Comparison of ENCODE assay signal across 13 mouse cellular contexts in genomic region chr11:109126482-109126881, GRCm38 (mm10). TPM values are rescaled to one million over a fixed set of nuclear protein-coding genes. Genes with fewer than 3 reads are reported as not detected.
A peak's percentile ranks its signal among the peaks of the same experiment; 100 is the strongest.
DNase-seq lines count a peak whose midpoint lies in the region; ATAC-seq lines count a peak whose summit lies in the region.
"Had no signal": no experiment of that assay in that cellular context is flagged by ENCODE, and none has a peak within 500 bp of the region (broad histone marks: within the 10 kb centered on the region; RNA-seq: fewer than 3 reads in every experiment).

No protein-coding gene starts in this region.

- WGBS in forebrain, embryonic 14.5 days, result 65% methylated on average over 7 of the region's 7 CpGs
- 84% methylated on average over 7 of the region's 7 CpGs for WGBS in forebrain, embryonic 11.5 days
- WGBS in lung, embryonic 16.5 days, result 49% methylated on average over 7 of the region's 7 CpGs

- no peaks in the 10 kb centered on the region for H3K27me3 ChIP-seq in forebrain, embryonic 14.5 days (replicated peaks; ENCODE audit: control insufficient read depth, insufficient read depth, low read length)
- no peaks in the 10 kb centered on the region for H3K27me3 ChIP-seq in forebrain, embryonic 11.5 days (ENCODE audit: control insufficient read depth, insufficient read depth, low read length)
- no peaks in the 10 kb centered on the region for H3K27me3 ChIP-seq in lung, embryonic 16.5 days (ENCODE audit: control insufficient read depth, insufficient read depth, low read depth, low read length)

- no peak overlapping the region for H3K27ac ChIP-seq in forebrain, embryonic 14.5 days (ENCODE audit: low read depth, low read length)
- H3K27ac ChIP-seq in forebrain, embryonic 11.5 days (ENCODE audit: low read depth, low read length), result no peak overlapping the region
- peak overlapping the region; percentile 30; the same call in 1 of the 2 replicates for H3K27ac ChIP-seq in lung, embryonic 16.5 days (ENCODE audit: low read length)

- no peaks in the 10 kb centered on the region for H3K36me3 ChIP-seq in forebrain, embryonic 14.5 days (ENCODE audit: control insufficient read depth, insufficient read depth, low read length)
- H3K36me3 ChIP-seq in forebrain, embryonic 11.5 days (ENCODE audit: control insufficient read depth, insufficient read depth, low read length), result no peaks in the 10 kb centered on the region
- no peaks in the 10 kb centered on the region for H3K36me3 ChIP-seq in lung, embryonic 16.5 days (ENCODE audit: control insufficient read depth, insufficient read depth, low read length)

- peak; percentile 15 for DNase-seq in forebrain, embryonic 14.5 days (ENCODE audit: low spot score)
- no peak for DNase-seq in forebrain, embryonic 11.5 days (ENCODE audit: low spot score)
- peak; percentile 55 for DNase-seq in NIH3T3 (ENCODE audit: low read depth)
- peak; percentile 12 to 21 for DNase-seq in gastrocnemius, postnatal 36 days
- DNase-seq in cerebellum, postnatal 25 days, result no peak
- DNase-seq in spleen, adult 18-20 months, result no peak
- DNase-seq: cerebellum, adult 11 months; liver, postnatal 0 days had no signal

- no peak for ATAC-seq in forebrain, embryonic 14.5 days
- ATAC-seq in forebrain, embryonic 11.5 days (replicated peaks; ENCODE audit: low FRiP score), result no peak
- ATAC-seq in lung, embryonic 16.5 days (ENCODE audit: low read depth), result peak; percentile 91
- ATAC-seq in frontal cortex, adult (ENCODE audit: low TSS enrichment), result no peak
- ATAC-seq: liver, postnatal 0 days had no signal

- no peak overlapping the region for H3K4me3 ChIP-seq in forebrain, embryonic 14.5 days (ENCODE audit: low read depth, low read length)
- no peak overlapping the region for H3K4me3 ChIP-seq in forebrain, embryonic 11.5 days (ENCODE audit: low read depth, low read length)
- no peak overlapping the region for H3K4me3 ChIP-seq in lung, embryonic 16.5 days (ENCODE audit: low read length)
- H3K4me3 ChIP-seq: myocyte had no signal

- no peaks in the 10 kb centered on the region for H3K4me1 ChIP-seq in forebrain, embryonic 14.5 days (ENCODE audit: control insufficient read depth, insufficient read depth, low read length)
- H3K4me1 ChIP-seq in forebrain, embryonic 11.5 days (replicated peaks; ENCODE audit: control insufficient read depth, insufficient read depth, low read length), result no peaks in the 10 kb centered on the region
- H3K4me1 ChIP-seq in lung, embryonic 16.5 days (replicated peaks; ENCODE audit: control insufficient read depth, insufficient read depth, low read length), result no peaks in the 10 kb centered on the region

- no peak overlapping the region for H3K9ac ChIP-seq in forebrain, embryonic 14.5 days (ENCODE audit: low read length)
- no peak overlapping the region for H3K9ac ChIP-seq in forebrain, embryonic 11.5 days (ENCODE audit: low read length)
- H3K9ac ChIP-seq in lung, embryonic 16.5 days (ENCODE audit: low read length), result no peak overlapping the region
- H3K9ac ChIP-seq: liver, postnatal 0 days had no signal

- H3K9me3 ChIP-seq in forebrain, embryonic 14.5 days (replicated peaks; ENCODE audit: control insufficient read depth, low read length), result no peaks in the 10 kb centered on the region
- no peaks in the 10 kb centered on the region for H3K9me3 ChIP-seq in forebrain, embryonic 11.5 days (ENCODE audit: control insufficient read depth, low read length)
- no peaks in the 10 kb centered on the region for H3K9me3 ChIP-seq in lung, embryonic 16.5 days (ENCODE audit: control insufficient read depth, low read length)

- H3K4me2 ChIP-seq in forebrain, embryonic 14.5 days (ENCODE audit: low read length), result no peak overlapping the region
- no peak overlapping the region for H3K4me2 ChIP-seq in forebrain, embryonic 11.5 days (ENCODE audit: low read depth, low read length, severe bottlenecking)
- H3K4me2 ChIP-seq in lung, embryonic 16.5 days (ENCODE audit: low read depth, low read length), result no peak overlapping the region

- intact Hi-C loops in gastrocnemius, postnatal 36 days (cut with DNase I), result no loop called here

RNA-seq across cellular contexts. Expression of gene E030025P04Rik, which starts 17.7 kb away (rescaled TPM):
- polyA plus RNA-seq in forebrain, embryonic 14.5 days (2014; fragmentation: Nextera tagmentation; extraction: Ambion mirVana), result not detected in 2 replicates
- polyA plus RNA-seq in forebrain, embryonic 11.5 days (2014; fragmentation: Nextera tagmentation; extraction: Ambion mirVana), result not detected in 2 replicates
- total RNA-seq in gastrocnemius, postnatal 36 days (2021), result not detected
- polyA plus RNA-seq in lung, embryonic 16.5 days (2015; fragmentation: Nextera tagmentation; extraction: Ambion mirVana), result 0.19 and 0.20 TPM in 2 replicates
- total RNA-seq: layer of hippocampus, postnatal 14 days had no signal
- polyA plus RNA-seq: liver, postnatal 0 days; myocyte; small intestine, adult 2 months had no signal

Comparison
In these comparisons a context has a peak if more than half of its experiments do, and no peak if none do; other contexts are left out.
1. DNase-seq: peak in forebrain, embryonic 14.5 days (single experiment), NIH3T3 (single experiment) and gastrocnemius, postnatal 36 days (2 of 2); none in forebrain, embryonic 11.5 days (single experiment), cerebellum, postnatal 25 days (0 of 2) and spleen, adult 18-20 months (0 of 2).